Mouse (Mus musculus): ENCODE measurements around the gene Zfp609. TPM values are rescaled to one million over a fixed set of nuclear protein-coding genes. Genes with fewer than 3 reads are reported as not detected.
A peak's percentile ranks its signal among the peaks of the same experiment; 100 is the strongest.

The Zfp609 gene
- total RNA-seq (2021): 10 to 100 TPM; 50.7 to 53.7 TPM
- long read RNA-seq, experiment 1, partial matches to known transcripts: 0 of 3 reads
- long read RNA-seq, experiment 1, other reads (novel, unspliced or antisense): 3 of 3 reads
- long read RNA-seq, experiment 2, partial matches to known transcripts: 0 of 3 reads
- long read RNA-seq, experiment 2, other reads (novel, unspliced or antisense): 3 of 3 reads

DNA sequence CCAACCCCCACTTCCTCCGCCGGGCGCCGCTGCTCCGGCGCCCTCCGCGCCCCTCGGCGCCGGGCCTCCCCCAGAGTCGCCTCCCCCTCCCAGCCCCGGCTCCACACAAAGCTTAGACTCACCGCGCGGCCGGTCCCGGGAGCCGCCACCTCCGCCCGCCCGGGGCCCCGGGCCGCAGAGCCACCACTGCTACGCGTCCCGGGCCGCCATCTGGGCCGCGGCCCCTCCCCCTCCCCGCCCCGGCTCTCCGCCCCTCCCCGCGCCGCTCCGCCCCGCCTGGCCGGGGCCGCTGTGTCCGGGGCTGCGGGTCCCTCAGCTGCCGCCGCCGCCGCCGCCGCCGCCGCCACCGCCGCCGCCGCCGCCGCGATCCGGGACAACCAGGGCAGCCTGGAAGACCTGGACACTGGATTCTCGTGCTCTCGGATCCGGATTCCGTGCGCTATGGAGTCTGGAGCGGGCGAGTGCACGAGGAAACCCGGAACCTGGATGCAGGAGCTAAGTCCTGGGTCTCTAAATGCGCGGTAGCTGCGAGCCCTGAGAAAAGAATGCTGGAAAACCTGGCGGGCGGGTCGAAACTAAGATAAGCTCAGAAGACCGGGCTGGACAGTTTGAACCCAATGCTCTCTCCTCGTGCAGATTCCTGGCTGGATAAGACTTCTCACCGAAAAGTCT is at the start of gene Zfp609:
TSS of gene Zfp609 (minus strand) at position 221 of the 672 bp plus-strand sequence.
- peak; percentile 95 to 97 for DNase-seq (ENCODE audit: low spot score in 2 of 2)

DNA sequence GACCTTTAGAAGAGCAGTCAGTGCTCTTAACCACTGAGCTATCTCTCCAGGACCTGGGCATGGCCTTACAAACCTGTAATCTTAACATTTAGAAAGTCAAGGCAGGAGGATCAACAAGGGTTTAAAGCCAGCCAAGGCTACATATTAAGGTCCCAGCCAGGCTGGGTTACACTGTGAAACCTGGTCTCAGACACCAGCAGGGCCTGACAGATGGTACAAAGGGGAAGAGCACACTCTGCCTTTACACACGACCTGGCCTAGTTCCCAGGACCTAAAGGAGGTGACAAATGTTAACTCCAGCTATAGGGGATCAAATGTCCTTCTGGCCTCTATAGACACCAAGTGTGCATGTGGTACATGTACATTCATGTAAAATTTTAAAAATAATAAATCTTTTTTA is 32.3 kb upstream of the Zfp609 start:
- DNase-seq (ENCODE audit: low spot score in 2 of 2): no peak

DNA sequence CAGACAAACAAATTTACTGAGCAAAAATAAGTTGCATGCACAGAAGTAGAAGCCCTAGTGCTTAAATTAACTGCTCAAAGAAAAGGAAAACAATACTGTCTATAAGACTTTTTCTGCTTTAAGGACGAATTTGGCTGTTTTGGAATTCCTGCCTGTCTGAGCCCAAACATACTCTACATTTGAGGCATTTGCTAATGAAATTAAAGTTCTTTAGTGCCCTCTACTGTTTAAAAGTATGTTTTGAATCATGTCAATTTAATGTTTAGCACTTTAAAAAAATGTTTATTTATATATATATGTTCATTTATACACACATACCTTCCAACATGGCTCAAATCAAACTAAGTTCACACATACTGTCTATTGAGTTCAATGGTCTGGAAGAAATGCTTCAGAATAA is 22.8 kb upstream of the Zfp609 start:
- DNase-seq (ENCODE audit: low spot score in 2 of 2): no peak

DNA sequence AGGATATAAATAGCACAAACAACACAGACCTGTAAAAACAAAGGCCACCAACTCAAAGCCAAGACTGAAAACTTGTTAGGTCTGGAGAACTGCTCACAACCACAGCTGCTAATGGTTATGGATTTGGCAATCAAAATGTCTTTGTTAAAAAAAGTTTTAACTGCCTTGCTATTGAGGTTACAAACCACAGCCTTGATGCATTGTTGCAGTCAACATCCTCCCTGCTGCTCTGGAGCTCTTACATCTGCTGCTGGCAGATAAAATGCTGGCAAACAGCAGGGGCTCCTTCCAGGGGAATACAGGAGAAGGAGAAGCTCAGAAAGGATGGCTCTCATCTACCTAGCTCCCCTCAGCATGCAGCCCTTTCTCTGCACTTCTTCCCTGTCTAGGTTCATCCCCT is 20.8 kb upstream of the Zfp609 start:
- no peak for DNase-seq (ENCODE audit: low spot score in 2 of 2)

DNA sequence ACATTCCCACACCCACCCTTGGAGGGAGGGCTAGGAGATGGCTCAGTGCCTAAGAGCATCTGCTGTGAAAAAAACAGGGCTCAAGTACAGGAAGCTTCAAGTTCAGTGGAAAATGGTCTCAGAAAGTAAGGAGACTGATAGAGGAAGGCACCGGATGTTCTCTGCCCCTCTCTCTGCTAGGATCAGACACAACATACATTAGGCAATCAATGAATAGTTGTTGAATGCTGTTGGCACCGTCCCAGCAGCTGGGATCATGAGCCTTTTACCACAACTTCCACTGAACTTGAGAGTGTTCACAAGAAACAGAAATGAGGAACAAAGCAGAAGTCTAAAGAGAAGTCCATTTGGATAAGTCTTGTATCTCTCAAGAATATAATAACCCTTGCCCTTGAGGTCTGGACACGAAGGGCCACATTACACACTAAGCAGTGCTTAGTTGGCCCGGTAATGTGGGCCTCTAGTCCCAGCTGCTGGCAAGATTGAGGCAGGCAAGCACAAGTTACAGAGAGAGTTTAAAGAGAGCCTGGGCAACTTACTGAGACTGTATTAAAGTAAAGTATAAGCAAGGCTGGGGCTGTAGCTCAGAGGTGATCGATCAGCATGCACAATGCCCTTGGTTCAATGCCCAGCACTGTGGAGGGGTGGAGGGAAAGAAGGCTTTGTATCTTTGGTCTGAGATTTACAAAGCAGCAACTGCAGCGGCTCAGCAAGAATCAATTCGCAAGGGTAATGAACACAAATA is 17.2 kb upstream of the Zfp609 start:
- DNase-seq (ENCODE audit: low spot score in 2 of 2): no peak

DNA sequence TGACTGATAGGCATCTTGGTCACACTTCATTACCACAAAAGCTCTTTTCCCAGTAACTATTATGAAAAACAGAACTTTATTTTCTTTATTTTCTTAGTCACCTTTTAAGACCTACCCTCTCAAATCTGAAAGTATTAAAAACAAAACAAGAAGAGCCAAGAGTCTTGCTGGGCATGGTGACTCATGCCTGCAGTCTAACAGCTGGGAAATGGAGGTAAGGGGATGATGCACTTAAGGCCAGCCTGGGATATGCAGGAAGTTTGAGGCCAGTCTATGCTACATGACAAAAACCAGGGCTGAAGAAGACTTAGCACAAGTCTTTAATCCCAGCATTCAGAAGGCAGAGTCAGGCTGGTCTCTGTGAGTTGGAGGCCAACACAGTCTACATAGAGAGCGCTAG is 12.5 kb upstream of the Zfp609 start:
- no peak for DNase-seq (ENCODE audit: low spot score in 2 of 2)

DNA sequence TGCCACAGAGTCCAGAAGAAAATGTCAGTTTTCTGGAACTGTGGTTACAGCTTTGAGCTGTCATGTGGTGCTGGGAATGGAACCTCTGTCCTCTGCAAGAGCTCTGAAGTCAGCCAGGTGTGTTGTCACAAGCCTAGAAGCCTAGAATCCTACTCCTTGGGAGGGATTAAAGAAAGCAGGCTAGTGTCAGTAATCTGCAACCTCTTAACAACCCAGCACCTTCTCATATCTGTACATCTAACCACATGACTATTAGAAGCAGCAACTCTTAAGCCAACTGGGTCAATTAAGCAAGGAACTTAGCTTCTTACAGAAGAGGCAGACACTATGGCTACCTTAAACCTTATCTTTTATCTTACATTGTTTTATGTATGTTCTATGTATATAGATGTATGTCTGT is 9.6 kb upstream of the Zfp609 start:
- no peak for DNase-seq (ENCODE audit: low spot score in 2 of 2)

DNA sequence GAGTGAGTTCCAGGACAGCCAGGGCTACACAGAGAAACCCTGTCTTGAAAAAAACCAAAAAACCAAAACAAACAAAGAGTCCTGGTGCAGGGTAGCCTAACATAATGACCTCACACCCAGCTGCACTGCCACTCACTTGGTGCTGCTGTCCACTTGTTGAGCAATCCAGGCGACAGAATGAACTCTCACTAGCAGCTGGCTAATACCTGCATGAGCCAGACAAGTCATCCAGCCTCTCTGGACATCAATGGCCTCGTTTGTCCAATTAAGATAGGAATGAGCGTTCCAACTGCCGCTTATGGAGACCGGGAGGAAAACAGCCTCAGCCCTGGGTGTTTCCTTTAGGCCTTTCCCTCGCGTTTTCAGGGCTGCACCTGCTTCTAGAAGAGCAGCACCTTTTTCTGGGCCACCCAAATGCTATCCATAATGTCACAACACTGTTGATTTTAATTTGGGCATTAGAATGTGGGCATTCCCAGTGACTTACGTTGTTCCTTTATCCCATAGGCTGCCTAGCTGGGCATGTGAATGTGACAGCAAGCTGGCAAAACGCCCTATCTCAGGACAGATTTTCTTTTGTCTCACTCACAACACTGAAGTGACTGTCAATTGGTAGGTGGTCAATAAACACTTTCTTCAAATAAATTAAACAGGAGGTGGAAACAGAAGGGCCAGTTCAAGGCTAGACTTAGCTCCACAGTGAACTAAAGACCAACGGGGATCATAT is 7.4 kb upstream of the Zfp609 start:
- no peak for DNase-seq (ENCODE audit: low spot score in 2 of 2)

DNA sequence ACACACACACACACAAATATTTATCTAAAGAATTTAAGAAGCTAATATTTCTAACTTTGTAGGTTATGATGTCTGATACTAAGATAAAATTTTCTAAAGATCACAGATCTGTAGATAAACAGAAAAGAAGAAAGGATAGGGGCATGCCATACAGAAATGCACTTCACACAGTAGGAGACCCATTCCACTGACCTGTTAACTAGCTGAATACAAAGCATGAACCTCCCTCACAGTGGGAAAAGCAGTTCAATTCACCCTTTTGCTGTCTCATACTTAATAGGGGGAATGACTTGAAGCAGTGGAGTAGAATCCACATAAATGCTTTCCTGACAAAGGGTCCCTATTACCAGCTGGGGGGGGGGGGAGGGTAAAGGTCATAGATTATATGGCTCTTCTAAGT is 6.3 kb upstream of the Zfp609 start:
- no peak for DNase-seq (ENCODE audit: low spot score in 2 of 2)

DNA sequence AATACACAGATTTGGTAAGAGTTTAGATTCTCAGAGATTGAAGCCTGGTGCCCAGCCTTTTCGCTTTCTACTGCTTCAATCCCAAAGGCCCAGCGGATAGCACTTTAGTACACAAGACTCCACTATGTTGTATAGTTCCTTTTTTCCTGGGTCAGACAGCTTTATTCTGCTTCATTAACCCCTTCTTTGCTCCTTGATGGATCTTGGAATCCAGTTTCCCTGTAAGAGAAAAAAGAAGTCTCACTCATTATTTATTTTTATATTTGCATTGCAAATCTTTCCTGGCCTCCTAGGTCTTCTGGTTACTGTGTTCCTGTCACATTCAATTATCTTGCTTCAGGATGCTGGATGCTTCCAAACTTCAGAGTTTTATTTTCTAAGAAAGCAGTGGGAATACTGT is 5.9 kb upstream of the Zfp609 start:
- no peak for DNase-seq (ENCODE audit: low spot score in 2 of 2)

DNA sequence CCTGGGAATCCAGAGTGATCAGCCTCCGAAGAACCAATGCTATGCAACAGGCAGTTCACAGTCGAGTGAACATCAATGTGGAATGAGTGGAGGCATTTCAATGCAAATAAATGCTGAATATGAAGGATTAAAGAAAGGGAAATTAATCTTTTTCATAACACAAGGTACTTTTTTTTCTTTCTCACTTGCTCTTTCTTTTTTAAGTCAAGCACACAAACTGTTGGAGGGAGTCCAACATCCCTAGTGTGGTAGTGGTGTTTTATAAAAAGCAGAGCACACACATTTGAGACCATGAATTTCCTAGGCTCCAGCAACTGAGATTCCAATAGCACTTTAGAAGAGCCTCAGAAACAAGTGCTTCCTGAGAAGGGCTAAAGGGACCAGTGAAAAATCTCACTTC is 4.7 kb upstream of the Zfp609 start:
- no peak for DNase-seq (ENCODE audit: low spot score in 2 of 2)

DNA sequence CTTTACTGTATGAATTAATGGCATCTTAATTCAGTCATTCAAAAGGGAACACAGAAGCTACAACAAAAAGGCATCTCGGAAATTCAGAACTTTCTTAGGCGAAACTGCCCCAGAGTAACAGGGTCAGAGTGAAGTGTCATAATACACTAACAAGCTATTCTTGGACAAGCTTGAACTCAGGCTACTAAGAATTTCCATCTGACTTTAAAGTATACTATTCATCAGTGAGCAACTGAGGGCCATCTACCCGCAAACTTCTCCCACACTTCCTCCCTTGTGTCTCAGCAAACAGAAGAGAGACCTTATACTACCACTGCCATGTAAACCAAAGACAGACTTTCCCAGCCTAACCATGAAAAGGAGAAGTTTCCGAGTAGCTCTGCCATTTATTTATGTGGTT is 3.8 kb upstream of the Zfp609 start:
- DNase-seq (ENCODE audit: low spot score in 2 of 2): no peak

DNA sequence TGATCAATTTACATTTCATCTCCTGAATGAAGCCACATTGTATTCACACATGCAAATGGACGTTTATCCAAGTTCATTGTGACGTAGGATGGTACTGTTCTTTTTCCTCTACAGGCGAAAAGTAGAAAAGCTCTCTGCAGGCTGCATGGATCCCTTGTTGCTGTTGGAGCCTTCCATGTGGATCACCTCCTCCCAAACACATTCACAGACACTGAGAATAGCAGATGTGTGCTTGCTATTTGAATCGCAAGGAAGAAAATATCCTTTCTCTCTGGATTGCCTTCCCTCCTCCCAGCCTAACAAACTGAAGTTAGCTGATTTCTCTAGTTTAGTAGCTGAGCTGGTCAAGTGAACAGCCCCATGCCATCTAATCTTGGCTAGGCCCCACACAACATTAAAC is 2.9 kb upstream of the Zfp609 start:
- DNase-seq (ENCODE audit: low spot score in 2 of 2): peak; percentile 25 to 46

DNA sequence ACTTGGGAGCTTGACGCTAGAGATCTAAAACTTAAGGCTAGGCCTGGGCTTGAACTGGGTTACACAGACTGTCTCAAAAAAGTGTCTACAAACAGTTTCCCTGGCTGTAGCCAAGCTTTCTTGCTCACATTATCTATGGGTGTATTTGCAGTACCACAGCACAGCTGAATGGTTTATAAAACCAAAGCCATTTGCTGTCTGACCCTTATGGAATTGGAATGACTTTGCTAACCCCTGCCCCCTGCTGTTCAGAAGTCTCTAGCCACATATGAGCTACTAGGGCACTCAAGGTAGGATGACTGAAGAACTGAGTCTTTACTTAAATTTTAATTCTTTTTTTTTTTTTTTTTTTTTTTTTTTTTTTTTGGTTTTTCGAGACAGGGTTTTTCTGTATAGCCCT is 2.0 kb upstream of the Zfp609 start:
- no peak for DNase-seq (ENCODE audit: low spot score in 2 of 2)

DNA sequence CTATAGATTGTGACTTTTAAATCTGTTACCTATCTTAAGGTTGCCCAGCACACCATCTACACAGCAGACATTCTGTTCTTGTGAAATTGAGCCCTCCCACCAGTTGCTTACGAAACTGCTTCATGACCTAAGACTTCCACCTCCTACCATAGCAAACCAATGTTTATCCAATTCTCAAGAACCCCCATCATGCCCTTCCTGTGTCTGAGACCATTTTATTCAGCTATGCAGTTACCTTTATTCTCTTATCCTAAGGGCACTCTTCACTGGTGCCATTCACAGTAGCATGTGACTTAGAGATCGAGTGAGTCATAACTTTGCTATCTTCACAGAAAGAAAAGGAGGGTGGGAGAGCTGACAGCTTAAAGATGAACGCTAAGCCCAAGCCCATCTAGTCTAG is 1.1 kb upstream of the Zfp609 start:
- no peak for DNase-seq (ENCODE audit: low spot score in 2 of 2)

DNA sequence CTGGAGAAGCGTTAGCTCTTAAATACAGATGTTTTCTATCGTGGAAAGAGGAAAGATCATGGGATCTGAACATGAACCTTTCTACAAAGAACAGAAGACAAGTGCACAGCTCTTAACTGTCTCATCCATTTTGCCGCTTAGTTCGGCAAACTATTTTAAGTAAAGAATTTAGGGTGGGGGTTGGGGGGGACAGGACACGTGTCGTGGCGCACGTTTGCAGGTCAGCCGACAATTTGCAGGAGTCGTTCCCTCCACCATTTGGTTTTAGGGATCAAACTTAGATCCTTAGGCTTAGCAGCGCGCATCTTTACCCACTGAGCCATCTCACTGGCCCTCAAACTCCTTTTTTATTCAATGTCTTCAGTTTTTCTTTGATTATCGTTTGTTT is 646 bp upstream of the Zfp609 start:
- DNase-seq (ENCODE audit: low spot score in 2 of 2): no peak

DNA sequence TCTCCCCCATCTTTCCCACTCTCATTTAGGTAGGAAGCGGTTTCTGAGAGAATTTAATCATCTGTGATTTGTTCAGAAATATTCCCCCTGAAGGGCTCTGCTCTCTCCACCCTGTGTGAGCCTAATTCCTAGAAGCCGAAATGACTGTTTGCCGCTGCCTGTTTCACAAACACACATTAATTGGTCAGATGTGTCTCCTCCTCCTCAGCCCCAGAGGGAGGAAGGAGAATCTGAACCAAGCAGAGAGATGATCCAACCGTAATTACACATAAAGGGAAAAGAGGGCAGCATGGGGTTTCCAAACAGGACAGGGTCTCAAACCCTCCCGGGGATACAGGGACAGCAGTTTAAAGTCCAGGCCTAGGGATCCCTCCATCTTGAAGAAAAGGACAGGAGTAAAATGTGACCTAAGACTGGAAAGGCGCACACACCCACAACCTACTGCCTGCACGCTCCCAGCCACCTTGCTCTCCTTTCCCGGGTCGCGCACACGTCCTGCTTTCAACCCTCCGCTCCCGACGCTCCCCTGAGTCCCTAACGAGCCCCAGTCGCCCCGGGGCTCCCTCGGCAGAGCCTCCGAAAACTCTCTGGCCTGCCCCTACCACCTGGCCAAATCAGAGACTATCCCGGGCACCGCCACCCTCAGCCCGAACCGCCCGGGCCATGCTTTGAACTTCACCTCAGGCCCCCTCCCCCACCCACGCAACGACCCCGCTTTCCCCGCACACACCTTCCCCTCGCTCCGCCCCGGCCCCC is 598 bp downstream of the Zfp609 start:
- DNase-seq (ENCODE audit: low spot score in 2 of 2): peak in 1 of 2 experiments; percentile 41

DNA sequence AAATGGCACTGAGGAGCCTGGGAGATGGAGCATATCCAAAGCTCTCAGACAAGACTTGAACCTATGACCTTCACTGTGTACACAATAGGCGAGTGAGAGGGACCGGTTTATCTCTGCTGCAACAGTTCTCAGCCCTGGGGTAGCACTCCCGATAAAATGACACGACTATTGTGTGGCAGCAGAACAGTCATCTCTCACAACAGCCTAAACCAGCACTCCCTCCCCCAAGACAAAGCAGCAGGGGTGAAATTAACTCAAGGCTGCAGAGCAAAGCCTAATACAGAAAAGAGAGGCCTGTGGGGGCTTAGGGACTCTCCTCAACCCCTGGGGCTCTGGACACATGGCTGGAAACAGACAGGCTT is 1.2 kb downstream of the Zfp609 start:
- DNase-seq (ENCODE audit: low spot score in 2 of 2): no peak

DNA sequence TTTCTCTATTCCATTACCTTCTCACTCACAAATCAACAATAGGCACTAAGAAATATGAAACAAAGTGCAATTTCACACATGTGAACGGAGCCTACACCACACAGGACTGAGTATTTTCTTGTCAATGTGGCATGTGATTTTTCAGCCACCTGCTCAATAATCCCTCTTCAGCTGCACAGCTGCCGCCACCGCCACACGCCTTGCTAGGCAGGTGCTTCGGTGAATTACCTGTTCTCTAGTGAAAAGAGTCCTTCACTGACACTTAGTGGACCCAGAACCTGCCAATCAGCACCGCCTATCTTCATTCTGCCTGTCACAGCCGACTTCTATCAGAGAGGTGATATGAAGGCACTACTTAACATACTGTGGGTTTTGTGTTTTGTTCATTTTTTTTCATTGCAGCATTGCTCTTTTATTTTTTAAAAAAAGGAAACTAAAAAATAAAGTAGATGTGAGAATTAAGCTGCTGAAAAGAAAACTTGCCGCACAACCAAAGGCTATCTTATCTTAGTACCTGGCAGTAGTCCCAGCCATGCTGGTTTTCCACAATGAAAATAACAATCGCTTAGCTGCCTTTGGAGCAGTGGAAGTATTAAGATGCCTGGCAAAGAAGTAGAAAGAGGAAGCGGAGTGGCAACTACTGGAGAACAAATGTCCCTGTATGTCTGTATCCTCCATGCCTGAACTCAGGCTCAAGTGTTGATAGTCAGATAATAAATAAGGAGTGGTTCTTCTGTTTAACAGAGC is 3.5 kb downstream of the Zfp609 start:
- DNase-seq (ENCODE audit: low spot score in 2 of 2): no peak

DNA sequence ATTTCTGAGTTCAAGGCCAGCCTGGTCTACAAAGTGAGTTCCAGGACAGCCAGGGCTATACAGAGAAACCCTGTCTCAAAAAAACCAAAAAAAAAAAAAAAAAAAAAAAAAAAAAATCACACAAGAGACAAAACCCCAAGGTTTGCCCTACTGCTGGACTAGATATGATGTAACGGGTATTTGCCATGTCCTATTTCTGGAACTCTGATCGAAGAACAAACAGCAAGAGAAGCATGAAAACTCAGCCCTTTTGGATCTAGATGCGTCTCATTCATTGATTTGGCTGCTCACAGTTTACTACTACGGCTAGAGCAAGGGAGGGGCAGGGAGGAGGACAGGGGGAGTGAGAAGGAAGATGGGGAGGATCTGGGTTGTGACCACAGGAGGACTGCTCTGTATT is 5.4 kb downstream of the Zfp609 start:
- DNase-seq (ENCODE audit: low spot score in 2 of 2): no peak

DNA sequence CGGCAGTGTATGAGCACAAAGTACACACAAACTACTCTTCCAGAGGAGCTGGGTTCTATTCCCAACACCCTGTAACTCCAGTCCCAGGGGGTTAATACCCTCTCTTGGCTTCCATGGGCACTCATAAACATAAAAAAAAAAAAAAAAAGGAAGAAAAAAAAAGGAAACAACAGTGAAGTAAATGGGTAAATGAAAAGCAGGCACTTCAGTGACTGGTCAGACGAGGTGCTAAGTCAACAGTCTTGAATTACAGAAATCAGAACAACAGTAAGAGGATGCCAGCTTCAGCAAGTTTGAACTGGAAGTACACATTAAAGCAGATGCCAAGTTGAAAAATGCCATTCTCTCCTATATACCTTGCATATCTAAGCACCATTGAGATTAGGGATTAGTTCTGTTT is 7.1 kb downstream of the Zfp609 start:
- DNase-seq (ENCODE audit: low spot score in 2 of 2): no peak

All from left cerebral cortex, adult 18-20 months (tissue).